ENCODE assay signal across 10 mouse cellular contexts in genomic region chr7:118001121-118001520, GRCm38 (mm10).
DNase-seq lines count a peak whose midpoint lies in the region; ATAC-seq and TF ChIP-seq lines count a peak whose summit lies in the region.
"Had no signal": no experiment of that assay in that cellular context is flagged by ENCODE, and none has a peak within 500 bp of the region (broad histone marks: within the 10 kb centered on the region; RNA-seq: fewer than 3 reads in every experiment).

No protein-coding gene starts in this region.

- no peak overlapping the region for H3K9ac ChIP-seq in forebrain, embryonic 15.5 days (replicated peaks)
- H3K9ac ChIP-seq: heart, embryonic 13.5 days; neural tube, embryonic 12.5 days had no signal

- DNase-seq in gastrocnemius, adult 2 months: peak; percentile 20
- DNase-seq in gastrocnemius, adult 18-20 months (ENCODE audit: low spot score): no peak
- peak; percentile 6 to 16 for DNase-seq in B cell, adult 2 months
- peak; percentile 56 for DNase-seq in kidney, postnatal 14 days
- peak; percentile 3 for DNase-seq in splenic B cell, adult 2 months (ENCODE audit: low read depth, low spot score)
- DNase-seq in cerebellum, adult 11 months: no peak

- H3K27me3 ChIP-seq in splenic B cell, adult 2 months (ENCODE audit: control insufficient read depth, insufficient read depth, low read length, poor library complexity, severe bottlenecking): no peaks in the 10 kb centered on the region
- H3K27me3 ChIP-seq in forebrain, embryonic 15.5 days: no peaks in the 10 kb centered on the region
- H3K27me3 ChIP-seq: heart, embryonic 13.5 days; neural tube, embryonic 12.5 days had no signal

- no peak overlapping the region for H3K4me3 ChIP-seq in gastrocnemius, adult 2 months
- H3K4me3 ChIP-seq in forebrain, embryonic 15.5 days: no peak overlapping the region
- H3K4me3 ChIP-seq: heart, embryonic 13.5 days; neural tube, embryonic 12.5 days had no signal

- H3K4me1 ChIP-seq in forebrain, embryonic 15.5 days: 0 out of 2 replicates have a peak, but pooled peaks cover 3% of the 10 kb centered on the region
- H3K4me1 ChIP-seq: heart, embryonic 13.5 days; neural tube, embryonic 12.5 days had no signal

- ATAC-seq in common myeloid progenitor, adult 5-6 weeks (replicated peaks; ENCODE audit: low read depth, poor library complexity, severe bottlenecking): peak; percentile 65; the same call in 1 of the 2 replicates
- ATAC-seq in forebrain, embryonic 15.5 days (replicated peaks): no peak

- H3K36me3 ChIP-seq in splenic B cell, adult 2 months (ENCODE audit: control insufficient read depth, insufficient read depth, low read length, poor library complexity, severe bottlenecking): no peaks in the 10 kb centered on the region
- H3K36me3 ChIP-seq in forebrain, embryonic 15.5 days: no peaks in the 10 kb centered on the region
- H3K36me3 ChIP-seq: heart, embryonic 13.5 days; neural tube, embryonic 12.5 days had no signal

- no peak overlapping the region for H3K4me2 ChIP-seq in forebrain, embryonic 15.5 days (replicated peaks)
- H3K4me2 ChIP-seq: heart, embryonic 13.5 days; neural tube, embryonic 12.5 days had no signal

- 6% methylated on average over 4 of the region's 4 CpGs for WGBS in forebrain, embryonic 15.5 days

- no peak overlapping the region for H3K27ac ChIP-seq in gastrocnemius, adult 2 months
- H3K27ac ChIP-seq in forebrain, embryonic 15.5 days (replicated peaks): no peak overlapping the region
- H3K27ac ChIP-seq: heart, embryonic 13.5 days; neural tube, embryonic 12.5 days had no signal

- no peaks in the 10 kb centered on the region for H3K9me3 ChIP-seq in forebrain, embryonic 15.5 days
- H3K9me3 ChIP-seq: heart, embryonic 13.5 days; neural tube, embryonic 12.5 days had no signal

- no peak for TF ChIP-seq CTCF in gastrocnemius, adult 2 months (IDR thresholded peaks at IDR 0.05)

- intact Hi-C loops in gastrocnemius, adult 2 months (cut with DNase I): no loop called here

Comparison
In these comparisons a context has a peak if more than half of its experiments do, and no peak if none do; other contexts are left out.
1. DNase-seq: peak in gastrocnemius, adult 2 months (single experiment), B cell, adult 2 months (2 of 2), kidney, postnatal 14 days (single experiment) and splenic B cell, adult 2 months (single experiment); none in gastrocnemius, adult 18-20 months (single experiment) and cerebellum, adult 11 months (single experiment).